ENCODE assay signal across 15 mouse cellular contexts in the genomic region with DNA sequence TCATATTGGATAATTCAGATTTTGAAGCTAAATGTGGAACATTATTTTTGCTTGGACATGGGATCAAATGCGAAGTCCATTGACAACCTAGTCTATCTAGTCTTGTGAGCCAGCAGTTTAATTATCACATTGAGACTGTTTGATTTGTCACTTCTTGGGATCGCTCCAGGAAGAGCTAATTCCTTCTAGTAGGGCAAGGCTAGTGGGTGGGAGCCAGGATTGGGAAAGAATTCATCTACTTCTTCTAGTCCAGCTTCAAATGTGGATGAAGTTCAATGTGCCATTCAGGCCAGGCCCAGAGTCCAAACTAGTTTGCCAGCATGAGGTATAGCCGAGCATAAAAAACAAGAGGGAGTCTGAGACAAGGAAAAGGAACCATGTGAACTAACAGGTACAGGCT.
DNase-seq lines count a peak whose midpoint lies in the region; ATAC-seq and TF ChIP-seq lines count a peak whose summit lies in the region.
"Had no signal": no experiment of that assay in that cellular context is flagged by ENCODE, and none has a peak within 500 bp of the region (broad histone marks: within the 10 kb centered on the region; RNA-seq: fewer than 3 reads in every experiment).

No protein-coding gene starts in this region.

- no peak overlapping the region for H3K27ac ChIP-seq in forebrain, embryonic 14.5 days (ENCODE audit: low read depth, low read length)
- H3K27ac ChIP-seq in forebrain, embryonic 10.5 days: no peak overlapping the region
- no peak overlapping the region for H3K27ac ChIP-seq in kidney, embryonic 16.5 days (ENCODE audit: low read length)
- no peak overlapping the region for H3K27ac ChIP-seq in ES-E14 (ENCODE audit: insufficient read depth, low read depth, low read length, poor library complexity, severe bottlenecking)
- H3K27ac ChIP-seq in stomach, postnatal 0 days (replicated peaks): no peak overlapping the region
- H3K27ac ChIP-seq: embryonic facial prominence, embryonic 15.5 days had no signal

- ATAC-seq in forebrain, embryonic 14.5 days: no peak
- no peak for ATAC-seq in kidney, embryonic 16.5 days (ENCODE audit: low FRiP score, low TSS enrichment)
- no peak for ATAC-seq in activated CD4-positive, CD25-positive, alpha-beta regulatory T cell, adult 4 months
- no peak for ATAC-seq in stomach, postnatal 0 days (ENCODE audit: low FRiP score, low TSS enrichment)
- ATAC-seq: CD4-positive, CD25-positive, alpha-beta regulatory T cell, adult 4 months; inflammation-experienced regulatory T-cells, adult 6 months; liver, postnatal 0 days; Patski had no signal

- WGBS in forebrain, embryonic 14.5 days: 84% methylated on average over 3 of the region's 3 CpGs
- WGBS in forebrain, embryonic 10.5 days: 92% methylated on average over 3 of the region's 3 CpGs
- 92% methylated on average over 3 of the region's 3 CpGs for WGBS in kidney, embryonic 16.5 days
- WGBS in stomach, postnatal 0 days: 77% methylated on average over 3 of the region's 3 CpGs

- H3K9me3 ChIP-seq in forebrain, embryonic 14.5 days (replicated peaks; ENCODE audit: control insufficient read depth, low read length): no peaks in the 10 kb centered on the region
- no peaks in the 10 kb centered on the region for H3K9me3 ChIP-seq in forebrain, embryonic 10.5 days
- H3K9me3 ChIP-seq in kidney, embryonic 16.5 days (ENCODE audit: low read length): no peaks in the 10 kb centered on the region
- H3K9me3 ChIP-seq in ES-E14 (ENCODE audit: control insufficient read depth, insufficient read depth, low read depth, low read length): no peaks in the 10 kb centered on the region
- no peaks in the 10 kb centered on the region for H3K9me3 ChIP-seq in stomach, postnatal 0 days (ENCODE audit: control insufficient read depth, low read length)
- H3K9me3 ChIP-seq: embryonic facial prominence, embryonic 15.5 days had no signal

- no peak for TF ChIP-seq CTCF in stomach, postnatal 0 days (IDR thresholded peaks at IDR 0.05; ENCODE audit: low read depth)

- in situ Hi-C loops in ES-E14 (cut with MboI; ENCODE audit: low sequenced_read_pairs in 2 of 2, unreplicated experiment in 2 of 2): no loop called here

- TF ChIP-seq EP300 in stomach, postnatal 0 days (optimal IDR thresholded peaks at IDR 0.05): no peak

- no peaks in the 10 kb centered on the region for H3K36me3 ChIP-seq in forebrain, embryonic 14.5 days (ENCODE audit: control insufficient read depth, insufficient read depth, low read length)
- H3K36me3 ChIP-seq in forebrain, embryonic 10.5 days (replicated peaks): no peaks in the 10 kb centered on the region
- H3K36me3 ChIP-seq in kidney, embryonic 16.5 days (ENCODE audit: insufficient read depth, low read length): no peaks in the 10 kb centered on the region
- no peaks in the 10 kb centered on the region for H3K36me3 ChIP-seq in ES-E14 (ENCODE audit: control insufficient read depth, insufficient read depth, low read length, poor library complexity, severe bottlenecking)
- no peaks in the 10 kb centered on the region for H3K36me3 ChIP-seq in stomach, postnatal 0 days (ENCODE audit: control insufficient read depth, insufficient read depth, low read length)
- H3K36me3 ChIP-seq: embryonic facial prominence, embryonic 15.5 days had no signal

- no peak overlapping the region for H3K9ac ChIP-seq in forebrain, embryonic 14.5 days (ENCODE audit: low read length)
- no peak overlapping the region for H3K9ac ChIP-seq in kidney, embryonic 16.5 days (replicated peaks; ENCODE audit: low read length)
- no peak overlapping the region for H3K9ac ChIP-seq in ES-E14 (ENCODE audit: insufficient read depth, low read depth, low read length, poor library complexity, severe bottlenecking)
- H3K9ac ChIP-seq in stomach, postnatal 0 days (ENCODE audit: low read length): no peak overlapping the region
- H3K9ac ChIP-seq: embryonic facial prominence, embryonic 15.5 days; liver, postnatal 0 days had no signal

- H3K4me2 ChIP-seq in forebrain, embryonic 14.5 days (ENCODE audit: low read length): no peak overlapping the region
- no peak overlapping the region for H3K4me2 ChIP-seq in kidney, embryonic 16.5 days (replicated peaks; ENCODE audit: low read depth, low read length)
- no peak overlapping the region for H3K4me2 ChIP-seq in stomach, postnatal 0 days (replicated peaks; ENCODE audit: low read depth)
- H3K4me2 ChIP-seq: embryonic facial prominence, embryonic 15.5 days had no signal

- H3K27me3 ChIP-seq in forebrain, embryonic 14.5 days (replicated peaks; ENCODE audit: control insufficient read depth, insufficient read depth, low read length): no peaks in the 10 kb centered on the region
- no peaks in the 10 kb centered on the region for H3K27me3 ChIP-seq in forebrain, embryonic 10.5 days (ENCODE audit: poor library complexity, severe bottlenecking)
- H3K27me3 ChIP-seq in kidney, embryonic 16.5 days (ENCODE audit: insufficient read depth, low read length): no peaks in the 10 kb centered on the region
- no peaks in the 10 kb centered on the region for H3K27me3 ChIP-seq in stomach, postnatal 0 days (ENCODE audit: control insufficient read depth, insufficient read depth, low read length)
- H3K27me3 ChIP-seq: embryonic facial prominence, embryonic 15.5 days; Patski had no signal

- H3K4me3 ChIP-seq in forebrain, embryonic 14.5 days (ENCODE audit: low read depth, low read length): no peak overlapping the region
- no peak overlapping the region for H3K4me3 ChIP-seq in forebrain, embryonic 10.5 days
- H3K4me3 ChIP-seq in kidney, embryonic 16.5 days (ENCODE audit: low read length): no peak overlapping the region
- no peak overlapping the region for H3K4me3 ChIP-seq in ES-E14 (ENCODE audit: insufficient read depth in 1 of 2, low read depth in 1 of 2, low read length in 2 of 2, poor library complexity in 1 of 2, severe bottlenecking in 1 of 2)
- no peak overlapping the region for H3K4me3 ChIP-seq in stomach, postnatal 0 days (ENCODE audit: low read depth, low read length)
- H3K4me3 ChIP-seq: embryonic facial prominence, embryonic 15.5 days had no signal

- peak; percentile 47 for DNase-seq in forebrain, embryonic 14.5 days (ENCODE audit: low spot score)
- DNase-seq in forebrain, embryonic 10.5 days (ENCODE audit: extremely low spot score, low spot score): no peak
- DNase-seq in kidney, postnatal 14 days: peak; percentile 16
- DNase-seq in ES-E14 (ENCODE audit: low read depth, low spot score): no peak
- DNase-seq in adrenal gland, postnatal 36 days: peak; percentile 16 to 20
- no peak for DNase-seq in stomach, postnatal 0 days (ENCODE audit: low spot score)
- DNase-seq: heart, adult 11 months; heart, postnatal 36 days; liver, postnatal 0 days had no signal

- H3K4me1 ChIP-seq in forebrain, embryonic 14.5 days (ENCODE audit: control insufficient read depth, insufficient read depth, low read length): peaks cover 15% of the 10 kb centered on the region; the same call in 1 of the 2 replicates
- H3K4me1 ChIP-seq in forebrain, embryonic 10.5 days: peaks cover 18% of the 10 kb centered on the region
- no peaks in the 10 kb centered on the region for H3K4me1 ChIP-seq in kidney, embryonic 16.5 days (ENCODE audit: insufficient read depth, low read length)
- no peaks in the 10 kb centered on the region for H3K4me1 ChIP-seq in ES-E14 (ENCODE audit: control insufficient read depth in 2 of 2, insufficient read depth in 2 of 2, low read length in 2 of 2, poor library complexity in 1 of 2)
- no peaks in the 10 kb centered on the region; the same call in 1 of the 2 replicates for H3K4me1 ChIP-seq in stomach, postnatal 0 days (replicated peaks; ENCODE audit: control insufficient read depth, insufficient read depth)
- H3K4me1 ChIP-seq: embryonic facial prominence, embryonic 15.5 days had no signal

TF ChIP-seq in ES-E14, 5 proteins besides CTCF, POLR2A, EP300 and RAD21:
- TF ChIP-seq ZNF384 (IDR thresholded peaks at IDR 0.05; ENCODE audit: low read depth, low read length) (no peak), MAFK (IDR thresholded peaks at IDR 0.05; ENCODE audit: insufficient read depth, low read depth, low read length) (0 out of 2 replicates have a peak, but pooled peaks have one; percentile 17)

Comparison
In these comparisons a context has a peak if more than half of its experiments do, and no peak if none do; other contexts are left out.
1. DNase-seq: peak in forebrain, embryonic 14.5 days (single experiment), kidney, postnatal 14 days (single experiment) and adrenal gland, postnatal 36 days (2 of 2); none in forebrain, embryonic 10.5 days (single experiment), ES-E14 (single experiment) and stomach, postnatal 0 days (single experiment).